Mouse (Mus musculus) MEL (cell line): ENCODE results near the gene 2610318N02Rik. TPM values are rescaled to one million over a fixed set of nuclear protein-coding genes. Genes with fewer than 3 reads are reported as not detected.
A peak's percentile ranks its signal among the peaks of the same experiment; 100 is the strongest.

ENCODE experiments used
- DNase-seq: peaks from one replicate; pipeline ENCODE4 v3.0.0; 2011; ENCODE audit warnings: low read depth, low spot score
- H3K27ac ChIP-seq: 2 replicates; pipeline ENCODE4 v1.5.1; 2012; ENCODE audit warnings: low read depth, mild to moderate bottlenecking, control low read depth, low read length, moderate library complexity; ENCODE audit not compliant: control insufficient read depth
- H3K27me3 ChIP-seq, 2 experiments: fragments of 150-350 bp in 1 of 2; sonication (generic) in 1 of 2; 2 replicates each; pipeline ENCODE4 v1.6.1; 2012; ENCODE audit warnings: low read length in 2 of 2, mild to moderate bottlenecking in 2 of 2, improper control_type of control experiment in 1 of 2, moderate library complexity in 1 of 2; ENCODE audit not compliant: insufficient read depth in 2 of 2, control insufficient read depth in 1 of 2
- H3K36me3 ChIP-seq, 2 experiments: 2 replicates each; pipeline ENCODE4 v1.6.1; 2012 to 2014; ENCODE audit warnings: low read length in 2 of 2, improper control_type of control experiment in 1 of 2, inconsistent platforms in 1 of 2, mild to moderate bottlenecking in 1 of 2; ENCODE audit not compliant: insufficient read depth in 2 of 2, control insufficient read depth in 1 of 2
- H3K4me1 ChIP-seq, 2 experiments: fragments of 150-350 bp in 1 of 2; sonication (generic) in 1 of 2; 2 replicates each; pipeline ENCODE4 v1.6.1; 2012; ENCODE audit warnings: low read length in 2 of 2, improper control_type of control experiment in 1 of 2, mild to moderate bottlenecking in 1 of 2; ENCODE audit not compliant: insufficient read depth in 2 of 2, control insufficient read depth in 1 of 2
- H3K4me3 ChIP-seq, 2 experiments: fragments of 150-350 bp in 1 of 2; sonication (generic) in 1 of 2; 2 replicates each; pipeline ENCODE4 v1.5.1; 2012; ENCODE audit warnings: low read depth in 2 of 2, low read length in 2 of 2, mild to moderate bottlenecking in 2 of 2, moderate library complexity in 2 of 2, control low read depth in 1 of 2, improper control_type of control experiment in 1 of 2; ENCODE audit not compliant: control insufficient read depth in 1 of 2, insufficient read depth in 1 of 2
- H3K79me2 ChIP-seq: 2 replicates; pipeline ENCODE4 v1.6.1; 2012; ENCODE audit warnings: mild to moderate bottlenecking, low read length, moderate library complexity; ENCODE audit not compliant: control insufficient read depth, poor library complexity, insufficient read depth
- H3K9ac ChIP-seq: 2 replicates; pipeline ENCODE4 v1.6.1; 2012; ENCODE audit warnings: low read depth, mild to moderate bottlenecking, control low read depth, low read length, moderate library complexity; ENCODE audit not compliant: control insufficient read depth, poor library complexity, severe bottlenecking
- H3K9me3 ChIP-seq: fragments of 150-350 bp; sonication (generic); replicated peaks from 2 replicates; pipeline ENCODE4 v1.6.1; 2012; ENCODE audit warnings: mild to moderate bottlenecking, low read length, improper control_type of control experiment, moderate library complexity; ENCODE audit not compliant: insufficient read depth
- CHD2 ChIP-seq: IDR thresholded peaks from 2 replicates; pipeline ENCODE4 v1.6.1; 2011; ENCODE audit warnings: low read length, improper control_type of control experiment
- CTCF ChIP-seq, 3 experiments: IDR thresholded peaks in 2 of 3; conservative IDR thresholded peaks in 1 of 3; 2 replicates each; pipeline ENCODE4 v1.5.1; 2011 to 2012; ENCODE audit warnings: low read length in 3 of 3, low read depth in 2 of 3, mild to moderate bottlenecking in 2 of 3, improper control_type of control experiment in 1 of 3, inconsistent platforms in 1 of 3, mixed read lengths in 1 of 3, moderate library complexity in 1 of 3; ENCODE audit not compliant: control insufficient read depth in 1 of 3, insufficient read depth in 1 of 3, poor library complexity in 1 of 3, severe bottlenecking in 1 of 3
- ELF1 ChIP-seq: IDR thresholded peaks from 2 replicates; pipeline ENCODE4 v1.6.1; 2014; ENCODE audit warnings: low read depth, mild to moderate bottlenecking, inconsistent platforms, low read length, improper control_type of control experiment, moderate library complexity
- EP300 ChIP-seq, 2 experiments: IDR thresholded peaks; 2 replicates each; pipeline ENCODE4 v1.6.1; 2011; ENCODE audit warnings: improper control_type of control experiment in 2 of 2, low read length in 2 of 2, low read depth in 1 of 2, mild to moderate bottlenecking in 1 of 2
- ETS1 ChIP-seq: IDR thresholded peaks from 2 replicates; pipeline ENCODE4 v1.6.1; 2012; ENCODE audit warnings: low read depth, mild to moderate bottlenecking, inconsistent platforms, low read length, improper control_type of control experiment, moderate library complexity
- GABPA ChIP-seq: IDR thresholded peaks from 2 replicates; pipeline ENCODE4 v1.6.1; 2012; ENCODE audit warnings: low read depth, mild to moderate bottlenecking, inconsistent platforms, low read length, improper control_type of control experiment, moderate library complexity
- GATA1 ChIP-seq: IDR thresholded peaks from 2 replicates; pipeline ENCODE4 v1.6.1; 2011; ENCODE audit warnings: low read depth, low read length, improper control_type of control experiment
- HCFC1 ChIP-seq: IDR thresholded peaks from 2 replicates; pipeline ENCODE4 v1.6.1; 2012; ENCODE audit warnings: low read depth, mild to moderate bottlenecking, inconsistent platforms, low read length, improper control_type of control experiment, moderate library complexity
- MAFK ChIP-seq: IDR thresholded peaks from 2 replicates; pipeline ENCODE4 v1.6.1; 2011; ENCODE audit warnings: low read depth, mild to moderate bottlenecking, low read length, improper control_type of control experiment, borderline replicate concordance
- MAZ ChIP-seq: IDR thresholded peaks from 2 replicates; pipeline ENCODE4 v1.6.1; 2012; ENCODE audit warnings: low read depth, mild to moderate bottlenecking, inconsistent platforms, low read length, improper control_type of control experiment
- MXI1 ChIP-seq: IDR thresholded peaks from 2 replicates; pipeline ENCODE4 v1.6.1; 2011; ENCODE audit warnings: mild to moderate bottlenecking, low read depth, low read length, improper control_type of control experiment
- MYB ChIP-seq: IDR thresholded peaks from 2 replicates; pipeline ENCODE4 v1.6.1; 2011; ENCODE audit warnings: mild to moderate bottlenecking, low read depth, low read length, improper control_type of control experiment
- MYC ChIP-seq: IDR thresholded peaks from 2 replicates; pipeline ENCODE4 v1.6.1; 2011; ENCODE audit warnings: low read depth, mild to moderate bottlenecking, low read length, improper control_type of control experiment, moderate library complexity
- NELFE ChIP-seq: IDR thresholded peaks from 2 replicates; pipeline ENCODE4 v1.6.1; 2011; ENCODE audit warnings: low read depth, low read length, improper control_type of control experiment
- POLR2AphosphoS2 ChIP-seq: IDR thresholded peaks from 2 replicates; pipeline ENCODE4 v1.6.1; 2011; ENCODE audit warnings: low read length, improper control_type of control experiment
- POLR2AphosphoS5 ChIP-seq: IDR thresholded peaks from 2 replicates; pipeline ENCODE4 v1.6.1; 2012; ENCODE audit warnings: low read depth, borderline replicate concordance, mild to moderate bottlenecking, inconsistent platforms, low read length, moderate library complexity, mixed read lengths
- RAD21 ChIP-seq: IDR thresholded peaks from 2 replicates; pipeline ENCODE4 v1.6.1; 2011; ENCODE audit warnings: mild to moderate bottlenecking, low read depth, low read length, improper control_type of control experiment
- RCOR1 ChIP-seq: IDR thresholded peaks from 2 replicates; pipeline ENCODE4 v1.6.1; 2012; ENCODE audit warnings: low read depth, mild to moderate bottlenecking, inconsistent platforms, low read length, improper control_type of control experiment
- TCF12 ChIP-seq: IDR thresholded peaks from 2 replicates; pipeline ENCODE4 v1.6.1; 2014; ENCODE audit warnings: low read depth, mild to moderate bottlenecking, inconsistent platforms, low read length, improper control_type of control experiment, moderate library complexity
- UBTF ChIP-seq: IDR thresholded peaks from 2 replicates; pipeline ENCODE4 v1.6.1; 2012; ENCODE audit warnings: low read depth, mild to moderate bottlenecking, inconsistent platforms, low read length, improper control_type of control experiment, moderate library complexity, borderline replicate concordance; ENCODE audit not compliant: insufficient read depth
- USF1 ChIP-seq: IDR thresholded peaks from 2 replicates; pipeline ENCODE4 v1.6.1; 2014; ENCODE audit warnings: low read depth, mild to moderate bottlenecking, inconsistent platforms, low read length, improper control_type of control experiment, moderate library complexity
- ZC3H11A ChIP-seq: IDR thresholded peaks from 2 replicates; pipeline ENCODE4 v1.6.1; 2012; ENCODE audit warnings: low read depth, mild to moderate bottlenecking, inconsistent platforms, low read length, improper control_type of control experiment
- ZNF384 ChIP-seq: IDR thresholded peaks from 2 replicates; pipeline ENCODE4 v1.6.1; 2012; ENCODE audit warnings: low read depth, mild to moderate bottlenecking, inconsistent platforms, low read length, improper control_type of control experiment
- polyA plus RNA-seq, 2 experiments: library from polyadenylated mRNA; stranded (reverse) in 1 of 2; unstranded in 1 of 2; fragments of >175 nt in 1 of 2; fragments of >200 nt in 1 of 2; gene quantifications; 2 replicates each; pipeline versions ENCODE4 v1.2.1 to v1.2.4; 2012; ENCODE audit warnings: low replicate concordance in 2 of 2, low read depth in 1 of 2; ENCODE audit not compliant: insufficient read length in 2 of 2, insufficient read depth in 1 of 2, missing spikeins in 1 of 2
- total RNA-seq: library from RNA; depleted of rRNA; stranded (reverse); fragments of 300-350 nt; gene quantifications from 2 replicates; pipeline ENCODE4 v1.2.3, GENCODE M21; 2012

2610318N02Rik gene
- total and polyA plus RNA-seq, 3 experiments, result 23.8 to 80.6 TPM; not detected in 1

DNA sequence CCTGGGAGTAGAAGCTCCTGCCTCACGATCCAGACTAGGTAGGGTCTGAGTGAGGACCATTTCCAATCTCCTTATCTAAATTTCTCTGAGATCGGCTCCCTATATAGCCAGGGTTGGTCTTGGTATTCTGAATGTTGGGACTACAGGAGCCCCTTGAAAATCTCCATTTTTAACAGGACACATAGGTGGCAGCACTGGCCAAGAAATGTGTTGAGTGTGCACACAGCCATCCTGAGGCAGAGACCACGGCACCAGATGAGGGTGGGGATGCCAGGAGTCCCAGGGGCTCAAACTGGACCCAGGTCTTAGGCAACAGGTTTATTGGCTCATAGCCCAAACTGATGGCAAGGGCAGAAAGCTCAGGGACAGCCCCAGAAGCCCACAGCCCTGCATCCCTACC, 36.6 kb downstream of the 2610318N02Rik start:
- no peak overlapping the region for H3K9ac ChIP-seq
- H3K27ac ChIP-seq, result no peak overlapping the region
- no peaks in the 10 kb centered on the region for H3K27me3 ChIP-seq
- H3K9me3 ChIP-seq, result no peaks in the 10 kb centered on the region
- peak in 1 of 3 experiments; percentile 26; a peak in 2 of 6 replicates for TF ChIP-seq CTCF (IDR thresholded peaks at IDR 0.05 in 2 of 3, conservative IDR thresholded peaks at IDR 0.05 in 1 of 3; ENCODE audit: control insufficient read depth in 1 of 3, insufficient read depth in 1 of 3, low read depth in 2 of 3, low read length in 3 of 3, poor library complexity in 1 of 3, severe bottlenecking in 1 of 3)
- no peak for TF ChIP-seq NELFE
- TF ChIP-seq EP300 (IDR thresholded peaks at IDR 0.05; ENCODE audit: low read depth in 1 of 2, low read length in 2 of 2), result no peak
- peak; percentile 5; the same call in 1 of the 2 replicates for TF ChIP-seq RAD21
- no peak for TF ChIP-seq USF1
- TF ChIP-seq POLR2AphosphoS2, result no peak
- TF ChIP-seq ELF1, result no peak
- TF ChIP-seq MYB, result no peak
- DNase-seq, result no peak
- no peak overlapping the region for H3K4me3 ChIP-seq
- H3K79me2 ChIP-seq, result no peaks in the 10 kb centered on the region
- peaks cover 0 to 10% of the 10 kb centered on the region in 2 experiments; a peak in 2 of 4 replicates for H3K36me3 ChIP-seq
- H3K4me1 ChIP-seq, result no peaks in the 10 kb centered on the region

DNA sequence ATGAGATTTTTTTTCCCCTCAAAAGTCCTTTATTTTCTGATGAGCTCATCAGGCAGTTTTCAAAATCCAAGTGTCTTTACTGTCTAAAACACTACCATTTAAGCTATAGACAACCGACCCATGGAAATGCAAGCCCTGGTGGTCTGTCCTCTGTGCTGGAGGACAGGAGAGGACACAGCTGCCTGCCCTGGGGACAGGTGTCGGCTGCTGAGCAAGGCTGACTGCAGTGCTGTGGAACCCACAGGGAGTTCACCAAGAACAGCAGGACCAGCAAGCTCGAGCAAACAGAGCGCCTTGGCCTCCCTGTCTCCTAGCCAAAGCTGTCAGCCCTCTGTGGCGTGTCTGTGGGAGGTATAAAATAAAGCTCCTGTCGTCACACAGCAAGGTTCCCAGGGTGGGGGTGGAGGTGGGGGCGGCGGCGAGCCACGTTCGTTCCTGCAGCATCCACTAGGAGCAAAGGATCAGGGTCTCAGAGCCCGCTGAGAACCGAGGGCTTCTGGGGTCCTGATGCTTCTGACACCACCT, 38.2 kb downstream of the 2610318N02Rik start:
- no peak for DNase-seq

DNA sequence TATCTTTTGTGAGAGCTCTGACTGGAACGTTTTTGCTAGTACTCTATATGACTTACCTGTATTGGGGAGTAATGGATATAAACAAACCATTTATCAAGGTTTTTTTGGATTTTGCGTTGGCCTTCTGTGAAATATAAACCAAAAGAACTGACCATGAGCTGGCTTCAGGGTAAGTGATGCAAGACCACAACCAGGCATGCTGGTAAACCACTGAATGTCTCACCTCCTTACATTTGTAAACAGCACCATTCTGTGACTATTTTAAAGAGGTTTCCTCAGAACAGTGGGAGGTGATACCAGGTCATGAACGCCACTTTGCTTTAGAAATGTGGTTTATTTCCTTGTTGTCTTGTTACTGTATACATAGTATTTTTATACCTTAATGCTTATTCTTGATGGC, 38.7 kb downstream of the 2610318N02Rik start:
- no peak for DNase-seq
- no peak for TF ChIP-seq MYB
- no peak for TF ChIP-seq ETS1
- TF ChIP-seq ZNF384, result no peak
- no peak for TF ChIP-seq USF1
- TF ChIP-seq GATA1, result no peak
- TF ChIP-seq MAFK, result no peak
- TF ChIP-seq GABPA, result no peak
- no peak for TF ChIP-seq ZC3H11A
- TF ChIP-seq RCOR1, result no peak
- TF ChIP-seq TCF12, result no peak
- TF ChIP-seq MXI1, result no peak
- no peak for TF ChIP-seq POLR2AphosphoS2
- no peak for TF ChIP-seq EP300 (IDR thresholded peaks at IDR 0.05; ENCODE audit: low read depth in 1 of 2, low read length in 2 of 2)
- TF ChIP-seq UBTF, result no peak
- no peak for TF ChIP-seq POLR2AphosphoS5
- TF ChIP-seq, all 39 proteins: peak for 0
- H3K27me3 ChIP-seq, result no peaks in the 10 kb centered on the region
- H3K9ac ChIP-seq, result no peak overlapping the region
- H3K9me3 ChIP-seq, result no peaks in the 10 kb centered on the region
- no peaks in the 10 kb centered on the region for H3K79me2 ChIP-seq
- H3K36me3 ChIP-seq, result peaks cover 0 to 10% of the 10 kb centered on the region in 2 experiments; a peak in 2 of 4 replicates
- H3K27ac ChIP-seq, result no peak overlapping the region
- H3K4me1 ChIP-seq, result no peaks in the 10 kb centered on the region
- H3K4me3 ChIP-seq, result no peak overlapping the region

More for the DNA sequence above, 38.2 kb downstream of the 2610318N02Rik start:
- no peak overlapping the region for H3K27ac ChIP-seq
- no peak overlapping the region for H3K9ac ChIP-seq
- H3K4me3 ChIP-seq, result no peak overlapping the region
- H3K27me3 ChIP-seq, result no peaks in the 10 kb centered on the region
- H3K79me2 ChIP-seq, result no peaks in the 10 kb centered on the region
- H3K4me1 ChIP-seq, result no peaks in the 10 kb centered on the region
- H3K36me3 ChIP-seq, result peaks cover 0 to 10% of the 10 kb centered on the region in 2 experiments; a peak in 2 of 4 replicates
- TF ChIP-seq CHD2 (no peak), ELF1 (no peak), MYC (no peak), HCFC1 (no peak), TCF12 (no peak), EP300 (IDR thresholded peaks at IDR 0.05; ENCODE audit: low read depth in 1 of 2, low read length in 2 of 2) (no peak), MAZ (no peak)
- H3K9me3 ChIP-seq, result no peaks in the 10 kb centered on the region
